Mouse (Mus musculus): ENCODE results near the gene Ucn2.

Ucn2 gene

DNA sequence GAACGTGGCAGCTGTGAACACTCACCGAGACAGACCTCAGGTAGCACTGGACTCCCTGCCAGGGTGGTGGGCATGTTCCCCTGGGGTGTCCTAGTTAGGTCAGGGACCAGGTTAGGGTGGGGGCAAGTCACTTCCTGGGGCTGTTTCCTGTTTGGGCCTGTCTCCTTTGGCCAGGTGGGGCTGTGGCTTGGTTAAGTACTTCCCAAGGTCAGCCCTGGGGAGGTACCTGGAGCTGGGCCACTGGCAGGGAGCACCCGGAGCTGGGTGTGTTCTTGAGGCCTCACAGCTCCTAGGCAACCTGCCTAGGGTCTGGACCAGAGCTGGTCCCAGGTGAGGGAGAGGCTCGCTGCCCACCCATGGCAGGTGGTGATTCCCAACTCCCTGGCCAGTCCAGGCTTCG, 43.1 kb downstream of the Ucn2 start:
- intact Hi-C loops (cut with DNase I), result no loop called here

DNA sequence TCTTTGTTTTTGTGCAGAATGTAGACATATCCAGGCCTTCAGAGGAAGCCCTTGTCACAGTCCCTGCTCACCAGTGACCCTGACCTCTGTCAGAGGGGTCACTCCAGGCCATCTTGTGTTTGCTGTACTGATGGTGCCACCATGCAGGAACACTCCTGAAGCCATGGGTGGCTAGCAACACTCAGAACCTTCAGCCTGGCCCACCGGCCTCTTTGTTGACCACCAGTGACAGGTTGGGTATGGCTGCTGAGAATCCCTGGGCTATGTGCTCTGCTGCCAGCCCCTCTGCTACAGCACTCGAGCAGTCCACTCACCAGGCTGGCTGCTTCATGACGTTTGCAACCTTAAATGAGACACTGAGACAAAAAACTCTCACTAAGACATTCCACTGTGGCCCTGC, 44.5 kb downstream of the Ucn2 start:
- intact Hi-C loops (cut with DNase I), result no loop called here

DNA sequence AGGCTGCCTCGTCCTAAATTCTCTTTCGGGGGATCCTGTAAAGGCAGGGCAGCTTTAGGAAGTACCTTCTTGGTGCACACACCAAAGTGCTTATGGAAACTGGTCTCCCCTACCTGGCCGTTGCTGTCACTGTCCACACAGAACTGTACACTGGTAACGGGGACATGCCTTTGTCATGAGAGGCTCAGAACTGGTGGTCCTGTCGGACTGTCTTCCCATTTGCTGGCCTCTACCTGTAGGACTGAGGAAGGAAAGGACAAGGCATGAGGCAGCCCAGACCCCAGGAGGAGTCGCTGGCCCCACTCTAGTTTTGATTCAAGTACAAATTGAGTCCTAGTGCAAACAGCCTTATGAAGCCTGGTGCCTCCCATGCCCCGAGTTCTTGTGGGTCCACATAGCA, 45.2 kb downstream of the Ucn2 start:
- intact Hi-C loops (cut with DNase I), result no loop called here

DNA sequence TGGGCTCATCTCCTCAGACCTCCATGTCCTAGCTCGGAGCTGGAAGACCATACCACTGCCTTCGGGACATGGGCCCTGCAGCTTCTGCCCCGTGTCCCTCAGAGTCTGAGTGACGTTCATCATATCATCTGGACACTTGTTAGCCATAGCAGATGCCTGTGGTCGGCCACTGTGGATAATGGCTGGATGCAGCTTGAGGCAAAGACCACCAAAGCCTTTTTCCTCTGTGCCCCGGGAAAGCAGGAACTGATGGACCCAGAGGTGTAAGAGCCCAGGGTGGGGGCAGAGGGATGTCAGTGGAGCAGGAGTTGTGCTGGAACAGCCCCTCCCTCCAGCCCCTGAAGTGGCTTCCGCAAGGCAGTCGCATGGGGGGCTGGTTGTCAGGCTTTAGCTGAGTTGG, 45.9 kb downstream of the Ucn2 start:
- intact Hi-C loops (cut with DNase I), result no loop called here

DNA sequence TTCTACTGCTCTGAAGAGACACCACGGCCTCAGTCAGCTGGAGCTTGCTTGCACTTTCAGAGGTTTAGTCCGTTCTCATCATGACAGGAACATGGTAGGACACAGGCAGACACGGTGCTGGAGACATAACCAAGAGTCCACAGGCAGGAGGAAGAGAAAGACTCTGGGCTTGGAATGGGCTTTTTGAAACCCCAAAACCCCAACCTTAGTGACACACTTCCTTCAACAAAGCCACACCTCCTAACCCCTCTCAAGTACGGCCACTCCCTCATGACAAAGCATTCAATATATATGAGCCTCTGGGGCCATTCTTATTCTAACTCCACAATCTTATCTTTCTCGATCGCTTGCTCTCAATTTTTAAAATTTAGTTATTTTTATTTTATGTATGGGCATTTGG, 46.6 kb downstream of the Ucn2 start:
- intact Hi-C loops (cut with DNase I), result no loop called here

Small RNA genes lying within 50 kb of the gene (microRNA-seq; reads per million reads assigned to microRNA genes)
- 0 reads per million in 2 experiments for gene Mir711
